Mouse (Mus musculus) G1E (cell line): Measurements from ENCODE around the gene Sbno2. TPM values are rescaled to one million over a fixed set of nuclear protein-coding genes. Genes with fewer than 3 reads are reported as not detected.
"Not testable (repeated sequence)": the region's sequence is repeated elsewhere in the genome, so short reads cannot be mapped to it uniquely, and the experiment has no call there.

Source experiments
- ATAC-seq: 2 replicates; pipeline ENCODE4 v1.8.0; 2016; ENCODE audit warnings: mild to moderate bottlenecking; ENCODE audit not compliant: insufficient number of reproducible peaks, poor library complexity, low FRiP score, severe bottlenecking; ENCODE audit errors: extremely low read depth
- DNase-seq: peaks from one replicate; pipeline ENCODE4 v3.0.0; 2012; ENCODE audit warnings: low spot score
- H3K27me3 ChIP-seq: 2 replicates; pipeline ENCODE4 v1.6.1; 2012; ENCODE audit warnings: mild to moderate bottlenecking, low read length, inconsistent platforms; ENCODE audit not compliant: insufficient read depth
- H3K36me3 ChIP-seq: replicated peaks from 2 replicates; pipeline ENCODE3; 2012; ENCODE audit warnings: mild to moderate bottlenecking, inconsistent platforms
- H3K4me1 ChIP-seq: 2 replicates; pipeline ENCODE4 v1.6.1; 2012; ENCODE audit warnings: low read depth, low read length, inconsistent platforms, mixed read lengths; ENCODE audit not compliant: insufficient read depth
- H3K4me3 ChIP-seq: 2 replicates; pipeline ENCODE4 v1.5.1; 2012; ENCODE audit warnings: low read depth, mild to moderate bottlenecking, inconsistent platforms, low read length, moderate library complexity, mixed read lengths
- H3K9me3 ChIP-seq: replicated peaks from 2 replicates; pipeline ENCODE4 v1.6.1; 2012; ENCODE audit warnings: inconsistent platforms
- CTCF ChIP-seq: IDR thresholded peaks from 2 replicates; pipeline ENCODE4 v1.5.1; 2012; ENCODE audit warnings: low read depth, low read length, inconsistent platforms, mixed read lengths
- GATA1 ChIP-seq: IDR thresholded peaks from 2 replicates; pipeline ENCODE4 v1.6.1; 2012; ENCODE audit warnings: borderline replicate concordance, low read length, inconsistent platforms, mixed read lengths
- GATA2 ChIP-seq: IDR thresholded peaks from 2 replicates; pipeline ENCODE4 v1.6.1; 2012; ENCODE audit warnings: low read depth, low read length, inconsistent platforms, borderline replicate concordance
- POLR2AphosphoS5 ChIP-seq: IDR thresholded peaks from 2 replicates; pipeline ENCODE4 v1.6.1; 2012; ENCODE audit warnings: low read depth, low read length, inconsistent platforms; ENCODE audit not compliant: insufficient replicate concordance
- TAL1 ChIP-seq: conservative IDR thresholded peaks from 2 replicates; pipeline ENCODE4 v1.6.1; 2012; ENCODE audit warnings: low read depth, low read length, inconsistent platforms, mixed read lengths
- polyA plus RNA-seq: library from polyadenylated mRNA; stranded (reverse); fragments of >175 nt; gene quantifications from 2 replicates; pipeline ENCODE4 v1.2.3, GENCODE M21; 2012
- total RNA-seq, 2 experiments: library from RNA; stranded (forward) in 1 of 2; stranded (reverse) in 1 of 2; fragments of 200-1000 nt in 1 of 2; fragments of >200 nt in 1 of 2; fragmentation: Nextera tagmentation in 1 of 2; gene quantifications; 2 replicates each; pipeline ENCODE4 v1.2.3; 2014 to 2017

Sbno2 gene
- total and polyA plus RNA-seq, 3 experiments, result 18.1 to 37.4 (median 34.2) TPM

DNA sequence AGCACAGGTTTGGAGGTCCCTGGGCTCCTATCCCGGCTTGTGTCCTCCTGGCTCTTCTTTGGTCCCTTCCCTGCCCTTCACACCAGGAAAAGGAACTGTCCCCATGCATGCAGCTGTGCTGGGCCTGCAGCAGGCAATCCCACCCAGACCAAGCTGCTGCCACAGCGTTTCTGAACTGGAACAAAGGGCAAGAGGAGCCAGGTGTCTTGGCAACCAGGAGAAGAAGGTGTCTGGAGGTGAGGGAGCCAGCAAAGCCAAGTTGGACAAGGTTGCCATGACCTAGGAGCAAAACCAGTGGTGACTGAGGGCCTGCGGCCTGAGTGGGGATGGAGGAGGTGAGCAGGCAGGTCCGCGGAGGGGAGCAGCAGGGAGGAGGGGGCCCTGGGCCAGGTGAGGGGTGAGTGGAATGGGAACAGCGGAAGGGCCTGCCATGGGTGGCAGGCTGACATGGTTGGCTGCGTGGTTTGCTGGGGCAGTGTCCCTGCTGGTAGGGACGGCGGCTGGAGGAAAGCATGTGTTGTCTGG, 58.3 kb downstream of the Sbno2 start, which contains the start of gene Gpx4:
Gpx4 (plus strand) TSS at position 126 of the 525 bp plus-strand sequence.
- no peaks in the 10 kb centered on the region for H3K27me3 ChIP-seq
- H3K4me1 ChIP-seq, result peaks cover 66% of the 10 kb centered on the region
- no peak within 1 kb of the TSS for H3K4me3 ChIP-seq
- H3K9me3 ChIP-seq, result no peaks in the 10 kb centered on the region
- TF ChIP-seq CTCF (no peak), TAL1 (no peak), GATA1 (no peak), GATA2 (no peak), POLR2AphosphoS5 (no peak)
- no peak for ATAC-seq
- H3K36me3 ChIP-seq, result no peaks in the 10 kb centered on the region
- no peak for DNase-seq

DNA sequence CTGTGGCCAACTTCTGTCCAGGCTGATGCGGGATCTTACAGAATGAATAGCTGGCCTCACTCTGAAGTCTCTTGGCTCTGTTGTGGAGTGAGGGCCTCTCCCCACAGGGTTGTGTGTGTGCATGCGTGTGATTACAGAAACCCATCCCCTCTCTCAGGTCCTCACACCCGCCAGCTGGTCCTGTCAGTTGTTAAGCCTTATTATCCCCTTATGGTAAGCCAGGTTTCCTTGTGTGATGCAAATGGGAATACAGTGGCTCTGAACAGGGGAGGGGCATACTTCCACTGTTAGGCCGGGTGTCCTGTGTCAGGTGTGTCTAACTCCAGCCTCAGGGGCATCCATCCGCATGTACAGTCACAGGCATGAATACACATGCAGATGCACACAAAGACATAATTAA, 59.6 kb downstream of the Sbno2 start:
- no peak for TF ChIP-seq TAL1
- no peak for TF ChIP-seq GATA2
- TF ChIP-seq POLR2AphosphoS5, result no peak
- TF ChIP-seq CTCF, result no peak
- no peak for TF ChIP-seq GATA1
- Histone ChIP-seq H3K4me3 (no peak overlapping the region), H3K9me3 (no peaks in the 10 kb centered on the region), H3K4me1 (peaks cover 59% of the 10 kb centered on the region), H3K27me3 (no peaks in the 10 kb centered on the region), H3K36me3 (no peaks in the 10 kb centered on the region)
- no peak for ATAC-seq
- DNase-seq, result no peak

GRCm38 (mm10) chr10:80045364-80045763, 60.0 kb downstream of the Sbno2 start:
- not testable (repeated sequence) for ATAC-seq, H3K27me3 ChIP-seq, DNase-seq, H3K9me3 ChIP-seq, H3K36me3 ChIP-seq, H3K4me3 ChIP-seq
- peaks cover 56% of the 10 kb centered on the region for H3K4me1 ChIP-seq

- peaks cover 47% of the 10 kb centered on the region for H3K4me1 ChIP-seq
- no peaks in the 10 kb centered on the region for H3K9me3 ChIP-seq
- H3K4me3 ChIP-seq, result no peak overlapping the region
- ATAC-seq (no peak), DNase-seq (no peak)
- no peaks in the 10 kb centered on the region for H3K36me3 ChIP-seq
- no peak for TF ChIP-seq GATA1
- TF ChIP-seq TAL1, result no peak
- no peak for TF ChIP-seq GATA2
- no peak for TF ChIP-seq POLR2AphosphoS5
- TF ChIP-seq CTCF, result no peak
- no peaks in the 10 kb centered on the region for H3K27me3 ChIP-seq
Observed at GRCm38 (mm10) chr10:80044087-80044486, 61.3 kb downstream of the Sbno2 start.

GRCm38 (mm10) chr10:80041409-80042060, 63.8 kb downstream of the Sbno2 start:
- H3K4me1 ChIP-seq, result peaks cover 42% of the 10 kb centered on the region
- ATAC-seq, DNase-seq, H3K4me3 ChIP-seq, H3K9me3 ChIP-seq, H3K27me3 ChIP-seq: not testable (repeated sequence)
- peaks cover 22% of the 10 kb centered on the region for H3K36me3 ChIP-seq

DNA sequence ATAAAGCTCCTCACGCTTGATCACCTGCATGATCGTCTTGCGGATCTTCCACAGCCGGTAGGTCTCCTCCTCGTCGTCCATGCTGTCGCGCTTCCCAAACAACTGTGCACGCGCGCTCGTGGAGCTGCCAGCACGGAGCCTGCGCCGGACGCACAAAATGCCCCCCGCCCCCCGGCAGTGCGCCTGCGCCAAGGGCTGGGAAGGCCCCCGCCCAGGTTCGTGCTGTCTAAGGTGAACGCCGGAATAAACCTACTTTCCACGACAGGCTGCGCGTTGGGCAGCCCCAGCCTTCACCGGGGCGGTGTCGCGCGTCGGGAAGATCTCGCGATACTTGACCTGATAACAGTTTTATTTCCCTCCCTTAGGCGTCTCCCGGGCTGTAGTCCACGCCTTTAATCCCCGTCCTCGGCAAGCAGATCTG, 65.8 kb downstream of the Sbno2 start, which contains the start of gene Polr2e:
Polr2e (minus strand) TSS at position 237 of the 421 bp plus-strand sequence.
- Histone ChIP-seq H3K27me3 (no peaks in the 10 kb centered on the region), H3K4me3 (peak within 1 kb of the TSS; percentile 82), H3K36me3 (peaks cover 41% of the 10 kb centered on the region), H3K4me1 (peaks cover 50% of the 10 kb centered on the region), H3K9me3 (no peaks in the 10 kb centered on the region)
- peak; percentile 96 for ATAC-seq
- TF ChIP-seq GATA2, result no peak
- TF ChIP-seq POLR2AphosphoS5, result no peak
- TF ChIP-seq GATA1, result no peak
- TF ChIP-seq TAL1, result no peak
- no peak for TF ChIP-seq CTCF
- DNase-seq, result peak; percentile 96
